Mouse (Mus musculus): Measurements from ENCODE around the gene Aen.
A peak's percentile ranks its signal among the peaks of the same experiment; 100 is the strongest.

Aen gene

GRCm38 (mm10) chr7:78893917-78894316 is 1.7 kb upstream of the Aen start:
- DNase-seq (ENCODE audit: low spot score), result no peak

DNA sequence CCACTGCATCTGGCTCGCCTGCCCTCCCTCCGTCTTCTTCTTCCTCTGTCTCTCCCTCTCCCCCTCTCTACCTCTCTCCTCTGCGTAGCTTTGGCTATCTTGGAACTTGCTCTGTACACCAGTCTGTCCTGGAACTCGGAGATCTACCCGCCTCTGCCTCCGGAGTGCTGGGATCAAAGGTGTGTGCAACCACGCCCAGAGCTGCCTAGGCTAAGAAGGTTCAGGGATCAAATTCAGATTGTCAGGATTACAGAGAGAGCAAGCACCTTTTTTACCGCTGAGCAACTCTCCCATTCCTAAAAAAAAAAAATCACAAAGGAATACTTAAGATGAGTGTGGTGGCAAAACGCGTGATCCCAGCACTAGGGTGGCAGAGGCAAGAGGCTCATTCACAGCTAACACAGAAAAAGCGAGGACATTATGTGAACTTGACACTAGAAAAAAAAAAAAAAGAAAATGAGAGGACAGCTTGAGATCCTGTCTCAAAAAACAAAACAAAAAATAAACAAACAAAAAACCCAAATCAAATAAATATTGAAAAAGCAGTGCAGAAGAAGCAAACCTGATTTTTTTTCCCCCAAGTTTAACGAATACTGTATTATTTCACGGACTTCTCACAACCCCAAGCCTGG is 517 bp upstream of the Aen start:
- DNase-seq (ENCODE audit: low spot score), result no peak

GRCm38 (mm10) chr7:78897567-78897966 is 1.9 kb downstream of the Aen start:
- DNase-seq (ENCODE audit: low spot score), result no peak

DNA sequence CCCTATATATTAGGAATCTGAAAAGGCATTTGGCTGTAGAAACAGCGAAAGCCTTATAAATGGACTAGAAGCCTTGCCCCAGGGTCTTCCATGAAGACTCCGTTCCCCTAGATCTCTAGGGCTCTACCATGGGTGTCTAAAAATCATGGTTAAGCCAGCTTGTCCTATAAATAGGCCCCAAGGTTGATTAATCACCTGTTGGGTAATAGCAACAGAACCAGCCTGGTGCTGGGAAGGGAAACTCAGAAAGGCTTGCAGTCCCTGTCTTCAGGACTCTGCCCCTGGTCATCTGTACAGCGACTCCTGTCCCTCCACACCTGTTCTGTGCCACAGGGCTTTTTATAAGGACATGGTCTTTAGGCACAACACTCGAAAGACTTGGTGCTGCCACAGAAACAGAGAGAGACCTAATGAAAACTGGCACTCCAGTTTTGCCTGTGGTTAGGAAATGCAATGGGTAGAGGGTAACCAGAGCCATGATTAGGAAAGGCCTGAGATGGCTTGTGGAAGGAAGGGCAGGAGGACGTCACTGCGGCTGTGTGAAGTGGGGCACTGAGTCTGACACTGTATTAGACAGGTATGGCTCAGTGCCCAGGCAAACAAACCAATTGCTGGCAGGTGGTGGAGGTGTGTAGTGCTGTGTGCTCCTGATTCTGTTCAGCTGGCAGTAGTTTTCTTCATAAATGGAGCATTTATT is 7.7 kb downstream of the Aen start:
- no peak for DNase-seq (ENCODE audit: low spot score)

- no peak for DNase-seq (ENCODE audit: low spot score)
These were observed 8.5 kb downstream of the Aen start for GRCm38 (mm10) chr7:78904175-78904574.

GRCm38 (mm10) chr7:78909026-78909425 is 13.4 kb downstream of the Aen start:
- DNase-seq (ENCODE audit: low spot score), result no peak

GRCm38 (mm10) chr7:78910336-78911098 is 14.9 kb downstream of the Aen start:
- DNase-seq (ENCODE audit: low spot score), result no peak

GRCm38 (mm10) chr7:78911209-78911608 is 15.6 kb downstream of the Aen start:
- no peak for DNase-seq (ENCODE audit: low spot score)

DNA sequence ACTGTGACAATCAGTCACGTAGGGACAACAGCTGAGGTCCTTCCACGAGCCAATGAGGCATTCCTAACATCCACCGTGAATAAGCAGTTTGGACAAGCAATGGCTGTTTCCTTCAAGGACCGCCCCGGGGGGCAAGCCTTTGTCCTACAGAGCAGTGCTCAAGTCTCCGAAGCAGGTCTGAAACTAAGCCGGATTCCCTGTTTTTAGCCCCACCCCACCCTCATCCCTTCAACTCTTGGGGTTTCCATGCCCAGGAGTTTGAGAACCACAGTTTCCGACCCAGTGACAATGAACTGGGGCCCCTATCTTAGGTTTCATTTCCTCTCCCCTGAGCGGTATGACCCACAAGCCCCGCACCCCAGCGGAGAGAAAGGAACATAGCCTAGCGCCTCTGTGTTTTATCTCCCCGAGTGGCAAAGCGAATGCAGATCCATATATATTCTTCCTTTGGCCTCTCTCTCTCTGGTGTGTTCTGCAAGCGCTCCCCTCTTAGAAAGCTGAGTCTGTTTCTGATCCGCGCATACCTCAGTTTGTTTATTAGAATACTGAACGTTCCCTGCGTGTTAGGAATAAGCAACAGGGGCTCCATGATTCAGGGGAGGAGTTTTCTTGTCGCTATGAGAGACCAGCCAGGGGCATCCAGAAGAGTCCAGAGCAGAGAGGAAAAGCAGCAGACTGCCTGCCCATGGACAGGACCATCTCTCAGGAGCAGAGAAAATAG is 16.8 kb downstream of the Aen start:
- no peak for DNase-seq (ENCODE audit: low spot score)

DNA sequence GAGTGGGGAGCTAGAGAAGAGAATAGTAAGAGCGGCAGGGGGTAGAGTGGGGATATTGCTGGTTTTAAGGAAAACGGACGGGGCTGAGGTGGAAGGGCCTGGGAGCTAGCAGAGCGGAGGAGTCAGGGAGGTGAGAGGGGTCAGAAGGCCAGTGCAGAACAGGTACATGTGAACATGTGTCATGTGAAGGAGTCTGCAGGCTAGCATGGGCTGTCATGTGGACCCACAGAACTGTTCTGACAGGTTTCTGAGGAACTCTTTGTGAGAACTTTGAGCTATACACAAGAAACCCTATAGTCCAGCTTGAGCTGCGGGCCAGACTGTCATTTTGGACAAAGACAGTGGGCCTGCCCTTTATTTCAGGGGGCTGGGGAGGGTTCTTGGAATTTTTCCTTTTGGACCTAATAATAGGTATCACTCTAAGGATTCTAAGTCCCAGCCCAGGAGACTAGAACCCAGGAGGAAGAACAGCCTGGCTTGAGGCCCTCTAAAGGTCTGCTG is 17.4 kb downstream of the Aen start, which contains the start of gene Isg20:
Isg20 (plus strand) TSS at position 451 of the 501 bp plus-strand sequence.
- DNase-seq (ENCODE audit: low spot score), result no peak

- no peak for DNase-seq (ENCODE audit: low spot score)
These were observed 18.2 kb downstream of the Aen start for GRCm38 (mm10) chr7:78913649-78914544.

GRCm38 (mm10) chr7:78914545-78914845 is 18.8 kb downstream of the Aen start:
- DNase-seq (ENCODE audit: low spot score), result no peak

DNA sequence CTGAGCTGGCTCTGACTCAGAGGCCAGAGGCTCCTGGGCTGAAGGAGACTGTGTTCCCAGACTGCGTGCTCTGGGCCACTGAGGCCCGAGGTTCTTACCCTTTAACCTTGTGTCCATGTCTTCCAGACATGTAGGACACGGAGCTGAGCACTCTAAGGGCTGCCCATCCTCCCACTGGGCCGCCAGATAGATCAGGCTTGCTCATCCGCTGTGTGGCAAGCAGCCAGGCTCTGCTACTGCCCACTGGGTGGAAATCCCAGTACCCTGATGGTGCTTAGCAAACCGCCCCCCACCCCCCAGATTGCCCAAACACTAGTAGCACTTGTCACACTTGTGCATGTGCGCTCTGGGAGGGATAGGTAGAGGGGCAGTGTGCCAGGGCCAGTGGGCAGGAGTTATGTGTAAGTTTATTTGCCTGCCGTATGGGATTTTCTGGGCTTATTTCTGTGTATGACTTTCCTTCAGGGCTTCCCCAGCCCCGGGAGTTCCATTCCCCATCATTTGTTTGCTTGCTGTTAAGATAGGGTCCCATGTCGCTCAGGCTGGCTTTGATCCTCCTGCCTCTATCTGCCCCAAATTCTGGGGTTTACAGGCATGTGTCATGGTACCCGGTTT is 19.3 kb downstream of the Aen start:
- no peak for DNase-seq (ENCODE audit: low spot score)

- no peak for DNase-seq (ENCODE audit: low spot score)
These were observed 23.0 kb downstream of the Aen start for GRCm38 (mm10) chr7:78918686-78919085.

DNA sequence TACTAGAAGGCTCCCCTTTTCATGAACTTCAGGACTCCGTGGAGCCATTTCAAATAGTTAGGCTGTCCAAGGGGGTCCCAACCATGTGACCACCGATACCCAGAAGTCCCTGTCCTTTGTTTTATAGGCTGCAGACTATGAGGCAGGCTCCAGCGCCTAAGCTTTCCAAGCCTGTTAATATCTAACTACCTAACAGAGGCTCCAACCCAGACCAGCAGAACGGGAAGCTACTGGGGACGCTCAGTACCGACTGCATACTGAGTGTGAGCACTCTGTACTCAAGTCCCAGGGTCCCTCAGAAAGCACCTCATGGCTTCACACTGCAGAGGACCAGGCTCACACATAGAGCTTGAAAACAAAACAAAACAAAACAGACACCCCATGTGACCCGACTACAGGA is 26.9 kb downstream of the Aen start:
- no peak for DNase-seq (ENCODE audit: low spot score)

GRCm38 (mm10) chr7:78924300-78924699 is 28.6 kb downstream of the Aen start:
- DNase-seq (ENCODE audit: low spot score), result no peak

- DNase-seq (ENCODE audit: low spot score), result peak; percentile 9
These were observed 29.1 kb downstream of the Aen start for GRCm38 (mm10) chr7:78924796-78925195.

GRCm38 (mm10) chr7:78925680-78926079 is 30.0 kb downstream of the Aen start:
- DNase-seq (ENCODE audit: low spot score), result no peak

GRCm38 (mm10) chr7:78926156-78926555 is 30.5 kb downstream of the Aen start:
- DNase-seq (ENCODE audit: low spot score), result no peak

- DNase-seq (ENCODE audit: low spot score), result no peak
These were observed 31.6 kb downstream of the Aen start for GRCm38 (mm10) chr7:78927266-78927665.
